Mouse (Mus musculus): ENCODE results near the gene Gm43517.

Gene Gm43517

GRCm38 (mm10) chr12:49386081-49386805 is 1.3 kb downstream of the Gm43517 start:
- no peak for DNase-seq (ENCODE audit: low read depth)

GRCm38 (mm10) chr12:49387856-49388598 is 3.1 kb downstream of the Gm43517 start:
- DNase-seq (ENCODE audit: low read depth), result no peak

GRCm38 (mm10) chr12:49389666-49390065 is 4.7 kb downstream of the Gm43517 start:
- no peak for DNase-seq (ENCODE audit: low read depth)

- no peak for DNase-seq (ENCODE audit: low read depth)
Observed at GRCm38 (mm10) chr12:49390257-49390656, 5.3 kb downstream of the Gm43517 start.

- DNase-seq (ENCODE audit: low read depth), result no peak
Observed at GRCm38 (mm10) chr12:49390926-49391304, 5.9 kb downstream of the Gm43517 start.

GRCm38 (mm10) chr12:49391305-49392040 is 6.5 kb downstream of the Gm43517 start:
- no peak for DNase-seq (ENCODE audit: low read depth)

GRCm38 (mm10) chr12:49392041-49392390 is 7.0 kb downstream of the Gm43517 start:
- DNase-seq (ENCODE audit: low read depth), result no peak

GRCm38 (mm10) chr12:49392876-49393275 is 7.9 kb downstream of the Gm43517 start:
- no peak for DNase-seq (ENCODE audit: low read depth)

GRCm38 (mm10) chr12:49393639-49394038 is 8.7 kb downstream of the Gm43517 start:
- no peak for DNase-seq (ENCODE audit: low read depth)

GRCm38 (mm10) chr12:49394181-49394580 is 9.2 kb downstream of the Gm43517 start:
- no peak for DNase-seq (ENCODE audit: low read depth)

GRCm38 (mm10) chr12:49394836-49395235 is 9.9 kb downstream of the Gm43517 start:
- DNase-seq (ENCODE audit: low read depth), result no peak

GRCm38 (mm10) chr12:49395969-49396368 is 11.0 kb downstream of the Gm43517 start:
- DNase-seq (ENCODE audit: low read depth), result no peak

GRCm38 (mm10) chr12:49396776-49397175 is 11.8 kb downstream of the Gm43517 start:
- DNase-seq (ENCODE audit: low read depth), result no peak

GRCm38 (mm10) chr12:49397443-49398162 is 12.6 kb downstream of the Gm43517 start:
- no peak for DNase-seq (ENCODE audit: low read depth)

GRCm38 (mm10) chr12:49398163-49398540 is 13.2 kb downstream of the Gm43517 start:
- DNase-seq (ENCODE audit: low read depth), result no peak

- DNase-seq (ENCODE audit: low read depth), result no peak
Observed at GRCm38 (mm10) chr12:49398636-49399035, 13.7 kb downstream of the Gm43517 start.

GRCm38 (mm10) chr12:49399611-49400010 is 14.6 kb downstream of the Gm43517 start:
- no peak for DNase-seq (ENCODE audit: low read depth)

- no peak for DNase-seq (ENCODE audit: low read depth)
Observed at GRCm38 (mm10) chr12:49400036-49400852, 15.3 kb downstream of the Gm43517 start.

- no peak for DNase-seq (ENCODE audit: low read depth)
Observed at GRCm38 (mm10) chr12:49400853-49401118, 15.8 kb downstream of the Gm43517 start.

- DNase-seq (ENCODE audit: low read depth), result no peak
Observed at GRCm38 (mm10) chr12:49401119-49401795, 16.3 kb downstream of the Gm43517 start.

GRCm38 (mm10) chr12:49401796-49402130 is 16.8 kb downstream of the Gm43517 start:
- DNase-seq (ENCODE audit: low read depth), result no peak

Measured in 416B (cell line).